Mouse (Mus musculus): Measurements from ENCODE around the gene Ehd1.

The Ehd1 gene

GRCm38 (mm10) chr19:6346023-6346422 lies 69.5 kb downstream of the Ehd1 start:
- in situ Hi-C loops (cut with MboI; ENCODE audit: low sequenced_read_pairs), result no loop called here

GRCm38 (mm10) chr19:6346661-6347060 lies 70.1 kb downstream of the Ehd1 start:
- in situ Hi-C loops (cut with MboI; ENCODE audit: low sequenced_read_pairs), result no loop called here

DNA sequence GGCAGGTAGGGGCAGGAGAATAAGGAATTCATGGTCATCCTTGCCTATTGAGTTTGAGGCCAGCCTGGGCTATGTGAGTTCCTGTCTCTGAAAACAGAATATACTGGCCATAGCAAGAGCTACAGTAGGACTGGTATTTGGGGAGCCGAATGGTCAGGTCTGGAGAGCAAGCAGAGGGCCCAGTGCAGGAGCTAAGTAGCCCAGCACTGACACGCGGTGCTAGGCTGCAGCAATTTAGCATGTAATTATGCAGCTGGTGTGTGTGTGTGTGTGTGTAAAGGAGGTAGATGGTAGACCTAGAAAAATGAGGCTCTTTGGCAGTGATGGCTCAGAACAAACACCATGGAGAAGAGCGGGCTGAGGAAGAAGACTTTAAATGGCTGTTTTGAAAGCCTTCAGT lies 71.1 kb downstream of the Ehd1 start:
- in situ Hi-C loops (cut with MboI; ENCODE audit: low sequenced_read_pairs), result no loop called here

DNA sequence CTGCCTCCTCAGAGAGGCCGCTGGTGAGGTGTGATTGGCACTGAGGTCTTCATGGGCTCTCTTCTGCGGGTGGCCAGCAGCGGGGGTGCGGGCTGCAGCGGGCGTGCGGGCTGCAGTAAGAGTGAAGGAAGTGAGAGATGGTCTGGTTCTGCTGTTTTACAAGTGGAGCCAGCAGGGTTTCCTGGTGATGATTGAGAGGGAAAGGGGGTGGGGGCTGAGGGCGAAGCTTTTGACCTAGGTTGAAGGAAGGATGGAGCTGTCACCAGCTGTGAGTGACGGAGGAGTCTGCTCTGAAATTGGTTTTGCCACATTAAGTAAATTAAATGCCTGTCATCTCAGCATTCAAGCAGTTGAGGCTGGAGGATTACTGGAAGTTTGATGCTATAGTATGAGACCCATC lies 72.2 kb downstream of the Ehd1 start:
- in situ Hi-C loops (cut with MboI; ENCODE audit: low sequenced_read_pairs), result no loop called here

- in situ Hi-C loops (cut with MboI; ENCODE audit: low sequenced_read_pairs), result no loop called here
Measured at GRCm38 (mm10) chr19:6349215-6349983, 72.9 kb downstream of the Ehd1 start.
